Mouse (Mus musculus) thymus, postnatal 4 days (tissue): ENCODE measurements around the gene Strn3.

Experiments used
- DNase-seq: peaks from one replicate; pipeline ENCODE4 v3.0.0; 2021

The Strn3 gene

DNA sequence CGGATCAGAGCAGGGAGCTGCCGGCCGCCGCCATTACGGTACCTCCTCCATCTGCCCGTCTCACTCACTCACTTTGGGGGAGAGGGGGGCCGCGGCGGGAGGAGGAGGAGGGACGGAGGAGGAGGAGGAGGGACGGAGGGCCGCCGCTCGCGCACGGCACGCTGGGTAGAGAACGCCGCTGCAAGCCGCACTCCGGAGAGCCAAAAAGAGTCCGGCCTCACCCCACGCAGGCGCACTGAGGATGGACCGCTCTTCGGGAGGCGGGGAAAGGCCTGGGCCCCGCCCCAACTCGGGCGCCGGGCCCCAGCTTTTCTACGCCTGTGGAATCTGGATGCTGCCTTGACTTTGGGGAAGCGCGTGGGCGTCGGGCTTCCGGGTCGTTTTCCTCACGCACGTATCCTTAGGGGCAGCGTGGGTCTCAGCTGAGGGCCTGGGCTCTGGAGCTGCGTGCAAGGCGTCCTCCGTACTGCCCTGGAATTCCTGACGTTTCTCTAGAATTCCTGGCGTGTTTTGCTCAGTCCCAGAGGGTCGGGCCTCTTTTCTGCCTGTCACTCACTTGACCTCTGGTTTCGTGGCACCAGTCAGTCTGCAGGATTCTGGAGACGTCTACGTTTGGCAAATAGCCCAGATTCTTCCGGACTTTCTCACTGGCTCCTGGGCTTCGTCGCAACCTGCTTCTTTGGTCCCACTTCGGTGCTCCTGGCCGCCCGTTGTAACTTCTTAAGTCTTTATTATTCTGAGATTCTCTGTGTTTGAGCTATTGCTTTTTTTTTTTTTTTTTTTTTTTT, at the start of gene Strn3:
TSS of gene Strn3 (minus strand) at position 53 of the 788 bp plus-strand sequence.
- DNase-seq: peak; percentile 94

- DNase-seq: no peak
These were observed 45.1 kb upstream of the Strn3 start for GRCm38 (mm10) chr12:51736807-51737206.

GRCm38 (mm10) chr12:51736381-51736780, 44.7 kb upstream of the Strn3 start:
- no peak for DNase-seq

GRCm38 (mm10) chr12:51735840-51736271, 44.2 kb upstream of the Strn3 start:
- no peak for DNase-seq

DNA sequence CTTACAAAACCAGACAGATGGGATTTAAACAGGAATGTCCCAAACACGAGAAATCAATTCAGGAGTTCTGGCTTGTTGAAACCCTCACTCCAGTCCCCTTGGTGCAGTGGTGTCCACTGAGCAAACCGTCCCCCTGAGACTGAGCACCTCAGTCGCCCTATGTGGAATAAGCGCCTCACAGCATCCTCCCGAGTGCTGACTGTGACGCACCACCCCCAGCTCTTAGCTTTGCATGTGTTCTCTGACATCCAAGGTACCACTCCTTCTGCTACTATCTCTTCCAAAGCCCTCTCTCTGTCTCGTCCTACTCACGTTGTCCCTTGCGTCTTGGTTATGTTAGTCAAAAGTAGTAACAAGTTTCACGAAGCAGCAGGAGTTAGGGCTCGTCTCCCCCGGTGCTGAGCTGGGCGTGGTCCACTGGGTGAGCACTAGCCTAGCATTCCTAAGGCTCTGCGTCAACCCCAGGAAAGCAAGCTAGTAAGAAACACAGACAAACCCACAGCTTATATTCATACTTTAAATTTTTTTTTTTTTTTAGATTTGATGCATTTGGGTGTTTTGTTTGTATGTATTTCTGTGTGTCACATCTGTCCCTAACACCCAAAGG, 43.0 kb upstream of the Strn3 start:
- DNase-seq: no peak

- DNase-seq: no peak
These were observed 38.1 kb upstream of the Strn3 start for GRCm38 (mm10) chr12:51729827-51730226.

GRCm38 (mm10) chr12:51729058-51729457, 37.4 kb upstream of the Strn3 start:
- no peak for DNase-seq

DNA sequence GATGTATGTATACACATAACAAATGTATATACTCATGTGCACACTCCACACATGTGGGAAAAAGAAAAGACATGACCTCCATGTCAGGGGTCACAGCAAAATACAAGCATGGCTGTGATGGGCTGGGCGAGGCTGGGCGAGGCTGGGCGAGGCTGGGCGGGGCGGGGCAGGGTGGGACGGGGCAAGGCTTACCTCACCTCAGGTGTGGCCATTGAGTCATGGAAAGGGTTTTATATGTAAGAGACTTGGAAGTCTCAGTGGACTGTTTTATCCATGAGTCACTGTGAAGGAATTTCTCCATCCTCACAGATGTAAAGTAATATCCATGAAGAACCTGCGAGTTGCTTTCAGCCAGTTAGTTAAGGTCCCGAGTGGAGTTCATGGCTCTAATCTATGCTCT, 30.1 kb upstream of the Strn3 start:
- no peak for DNase-seq

- DNase-seq: no peak
These were observed 26.9 kb upstream of the Strn3 start for GRCm38 (mm10) chr12:51718617-51719016.

DNA sequence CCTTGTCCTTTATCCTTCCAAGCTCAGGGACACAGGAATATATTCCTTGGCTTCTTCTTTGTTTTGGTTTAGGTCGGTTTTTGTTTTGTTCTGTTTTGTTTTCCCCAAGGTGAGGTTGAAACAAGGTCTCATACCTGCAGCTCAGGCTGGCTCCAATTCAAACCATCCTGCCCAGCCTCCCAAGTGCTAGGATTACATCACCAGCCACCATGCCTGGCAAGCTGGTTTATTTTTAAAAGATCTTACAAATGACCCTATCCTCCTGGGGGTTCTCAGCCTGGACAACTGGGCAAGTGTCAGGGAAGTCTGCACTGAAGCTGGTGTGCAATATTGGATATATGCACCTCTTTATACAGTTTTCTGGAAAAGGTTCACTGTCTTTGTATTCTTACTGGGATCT, 21.0 kb upstream of the Strn3 start:
- no peak for DNase-seq

GRCm38 (mm10) chr12:51710154-51710553, 18.5 kb upstream of the Strn3 start:
- no peak for DNase-seq

- DNase-seq: no peak
These were observed 18.0 kb upstream of the Strn3 start for GRCm38 (mm10) chr12:51709741-51710140.

GRCm38 (mm10) chr12:51708941-51709686, 17.4 kb upstream of the Strn3 start:
- no peak for DNase-seq

GRCm38 (mm10) chr12:51706673-51707235, 15.1 kb upstream of the Strn3 start:
- no peak for DNase-seq

DNA sequence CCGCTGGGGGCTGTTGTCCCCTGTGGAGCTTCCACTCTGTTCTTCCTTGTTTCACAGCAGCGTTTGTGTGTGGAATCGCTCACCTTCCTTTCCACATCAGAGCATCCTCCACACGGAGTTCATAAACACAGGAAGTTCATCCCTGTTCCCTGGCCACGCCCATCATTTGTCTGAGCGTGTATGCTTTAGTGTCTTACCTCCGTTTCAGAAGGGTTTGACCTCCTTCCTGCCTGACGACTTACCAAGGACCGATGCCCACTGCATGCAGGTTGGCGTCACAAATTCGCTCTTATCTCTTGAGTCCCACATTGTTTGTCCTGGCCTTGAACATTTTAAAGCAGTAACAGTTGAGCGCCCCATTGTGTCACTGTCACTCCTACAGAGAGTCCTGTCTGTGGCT, 14.1 kb upstream of the Strn3 start:
- no peak for DNase-seq

DNA sequence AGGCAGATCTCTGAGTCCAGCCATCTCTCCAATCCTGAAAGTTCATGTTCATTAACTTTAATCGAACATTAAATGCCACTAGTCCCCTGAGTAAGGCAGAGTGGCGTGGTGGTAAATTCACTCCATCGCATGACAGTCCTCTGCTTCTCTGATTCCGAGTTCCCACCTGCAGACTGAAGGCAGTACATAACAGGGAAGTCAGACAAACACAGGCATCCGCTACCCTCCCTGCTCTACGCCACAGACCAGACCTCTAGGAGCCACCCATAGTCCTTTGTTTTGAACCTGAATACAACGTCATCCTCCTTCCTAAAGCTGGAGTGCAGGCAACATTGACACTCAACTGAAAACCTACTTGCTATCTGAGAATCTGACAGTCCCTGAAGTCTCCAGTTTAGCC, 12.9 kb upstream of the Strn3 start:
- no peak for DNase-seq

DNA sequence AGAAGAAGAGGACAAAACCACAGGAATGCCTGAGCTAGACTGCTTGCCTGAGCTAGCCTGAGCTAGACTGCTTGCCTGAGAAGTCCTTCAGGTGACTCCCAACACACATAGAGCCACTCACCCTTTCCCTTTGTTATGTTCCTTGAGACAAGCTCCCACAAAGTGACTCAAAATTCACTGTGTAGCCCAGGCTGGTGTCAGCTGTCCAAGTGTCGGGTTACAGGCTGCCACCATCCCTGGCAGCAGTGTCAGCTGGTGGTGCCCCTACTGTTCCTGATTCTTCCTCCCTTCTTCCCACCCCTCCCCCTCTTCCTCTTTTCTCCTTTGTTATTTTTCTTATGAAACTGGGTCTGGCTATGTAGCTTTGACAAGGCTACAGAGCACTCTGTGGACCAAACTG, 12.2 kb upstream of the Strn3 start:
- no peak for DNase-seq

DNA sequence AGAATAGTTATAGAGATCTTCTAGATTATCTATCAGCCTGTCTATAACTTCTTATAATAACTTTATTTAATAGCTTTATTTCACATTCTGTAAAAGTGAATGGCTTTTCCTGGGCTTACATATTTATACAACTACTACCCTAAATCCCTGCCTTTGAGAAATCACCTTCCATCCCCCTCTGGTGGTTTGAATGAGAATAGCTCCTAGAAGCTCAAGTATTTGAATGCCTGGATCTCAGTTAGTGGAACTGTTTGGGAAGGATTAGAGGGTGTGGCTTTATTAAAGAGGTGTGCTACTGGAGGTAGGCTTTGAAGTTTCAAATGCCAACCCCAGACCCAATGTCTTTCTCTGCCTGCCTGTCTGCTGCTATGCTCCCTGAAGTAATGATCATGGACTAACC, 10.0 kb upstream of the Strn3 start:
- no peak for DNase-seq

- DNase-seq: no peak
These were observed 8.1 kb upstream of the Strn3 start for GRCm38 (mm10) chr12:51699623-51700393.

- DNase-seq: no peak
These were observed 4.5 kb upstream of the Strn3 start for GRCm38 (mm10) chr12:51696157-51696556.

GRCm38 (mm10) chr12:51694966-51695365, 3.3 kb upstream of the Strn3 start:
- no peak for DNase-seq

DNA sequence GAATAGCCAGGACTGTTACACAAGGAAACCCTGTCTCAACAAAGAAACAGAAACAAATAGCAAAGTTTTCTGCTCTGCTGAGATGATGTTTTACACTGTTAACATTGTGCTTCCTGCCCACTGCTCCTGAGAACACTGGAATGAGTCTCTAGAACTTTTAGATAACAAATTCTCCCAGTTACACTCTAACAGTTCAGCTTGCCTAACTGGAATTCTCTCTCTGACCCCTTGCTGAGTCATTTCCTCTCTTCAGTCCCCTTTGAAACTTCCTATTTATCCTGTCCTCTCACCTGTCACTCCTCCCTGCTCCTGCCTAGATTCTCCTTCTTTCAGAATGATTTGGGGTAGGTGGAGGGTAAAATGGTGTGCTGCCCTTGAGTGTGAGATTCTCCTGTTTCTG, 2.4 kb upstream of the Strn3 start:
- no peak for DNase-seq

GRCm38 (mm10) chr12:51693419-51693818, 1.7 kb upstream of the Strn3 start:
- no peak for DNase-seq
